Mouse (Mus musculus) induced T-regulatory cell, adult 2 months (primary cell): ENCODE measurements around the gene Ndufb11.

ENCODE experiments used
- DNase-seq: peaks from one replicate; pipeline ENCODE4 v3.0.0-alpha.2; 2012; ENCODE audit warnings: low read depth

The Ndufb11 gene

GRCm38 (mm10) chrX:20617176-20617902, at the start of gene Ndufb11, which contains the start of gene Rbm10:
Gene Ndufb11 (minus strand): TSS chrX:20617619.
Gene Rbm10 (plus strand): TSS chrX:20617503.
- peak; percentile 90 for DNase-seq

GRCm38 (mm10) chrX:20663444-20663790, 46.0 kb upstream of the Ndufb11 start:
- DNase-seq, result peak; percentile 45

- peak; percentile 94 for DNase-seq
Observed at GRCm38 (mm10) chrX:20662716-20663443, 45.5 kb upstream of the Ndufb11 start.

GRCm38 (mm10) chrX:20662317-20662715, 44.9 kb upstream of the Ndufb11 start:
- no peak for DNase-seq

GRCm38 (mm10) chrX:20658891-20659406, 41.5 kb upstream of the Ndufb11 start:
- DNase-seq, result peak; percentile 53

- peak; percentile 82 for DNase-seq
Observed at GRCm38 (mm10) chrX:20658026-20658652, 40.7 kb upstream of the Ndufb11 start, which contains the start of gene Uba1. Gene Uba1 (plus strand): TSS chrX:20658326.

- peak; percentile 7 for DNase-seq
Observed at GRCm38 (mm10) chrX:20657593-20657992, 40.2 kb upstream of the Ndufb11 start.

- no peak for DNase-seq
Observed at GRCm38 (mm10) chrX:20644780-20645179, 27.4 kb upstream of the Ndufb11 start.

- no peak for DNase-seq
Observed at GRCm38 (mm10) chrX:20638141-20638540, 20.7 kb upstream of the Ndufb11 start.

GRCm38 (mm10) chrX:20617903-20618399, 532 bp upstream of the Ndufb11 start:
- DNase-seq, result no peak

GRCm38 (mm10) chrX:20616861-20617175, 601 bp downstream of the Ndufb11 start:
- no peak for DNase-seq

- DNase-seq, result no peak
Observed at GRCm38 (mm10) chrX:20608500-20608899, 8.9 kb downstream of the Ndufb11 start.

GRCm38 (mm10) chrX:20587968-20588367, 29.5 kb downstream of the Ndufb11 start:
- DNase-seq, result peak; percentile 25

GRCm38 (mm10) chrX:20573927-20574326, 43.5 kb downstream of the Ndufb11 start:
- DNase-seq, result no peak

- DNase-seq, result no peak
Observed at GRCm38 (mm10) chrX:20572683-20573082, 44.7 kb downstream of the Ndufb11 start.

- DNase-seq, result no peak
Observed at GRCm38 (mm10) chrX:20571024-20571423, 46.4 kb downstream of the Ndufb11 start.
